Mouse (Mus musculus): ENCODE measurements at regions not wholly inside any gene's neighbourhood (a gene's known extent, or its start where the extent isn't known, plus 50 kb on each side); places are given as distances from the start of the nearest gene placed in this dataset.

GRCm38 (mm10) chr3:56590071-56590470, 406.6 kb upstream of the Nbea start:
- peak in 1 of 2 experiments; percentile 13 for DNase-seq

- no peak for DNase-seq
Observed at GRCm38 (mm10) chr3:56575422-56575821, 391.9 kb upstream of the Nbea start.

- peak in 1 of 2 experiments; percentile 20 for DNase-seq
Observed at GRCm38 (mm10) chr3:56536178-56536577, 352.7 kb upstream of the Nbea start.

GRCm38 (mm10) chr3:56504445-56504844, 320.9 kb upstream of the Nbea start:
- no peak for DNase-seq

GRCm38 (mm10) chr3:56499301-56499700, 315.8 kb upstream of the Nbea start:
- no peak for DNase-seq

- no peak for DNase-seq
Observed at GRCm38 (mm10) chr3:56493937-56494336, 310.4 kb upstream of the Nbea start.

GRCm38 (mm10) chr3:56489154-56489553, 305.7 kb upstream of the Nbea start:
- no peak for DNase-seq

- peak; percentile 79 to 86 for DNase-seq
Observed at GRCm38 (mm10) chr3:56485550-56486400, 302.3 kb upstream of the Nbea start.

GRCm38 (mm10) chr3:56484096-56484495, 300.6 kb upstream of the Nbea start:
- peak; percentile 15 to 39 for DNase-seq

- DNase-seq: no peak
Observed at GRCm38 (mm10) chr3:56483370-56483769, 299.9 kb upstream of the Nbea start.

GRCm38 (mm10) chr3:56479529-56479928, 296.0 kb upstream of the Nbea start:
- no peak for DNase-seq

- no peak for DNase-seq
Observed at GRCm38 (mm10) chr3:56478544-56479140, 295.1 kb upstream of the Nbea start.

GRCm38 (mm10) chr3:56475529-56476527, 292.3 kb upstream of the Nbea start:
- DNase-seq: peak in 1 of 2 experiments; percentile 12

- no peak for DNase-seq
Observed at GRCm38 (mm10) chr3:56472651-56473050, 289.1 kb upstream of the Nbea start.

- DNase-seq: no peak
Observed at GRCm38 (mm10) chr3:56471823-56472222, 288.3 kb upstream of the Nbea start.

GRCm38 (mm10) chr3:56471185-56471584, 287.7 kb upstream of the Nbea start:
- DNase-seq: no peak

GRCm38 (mm10) chr3:56457625-56458024, 274.1 kb upstream of the Nbea start:
- no peak for DNase-seq

GRCm38 (mm10) chr3:56456317-56456716, 272.8 kb upstream of the Nbea start:
- no peak for DNase-seq

GRCm38 (mm10) chr3:56438900-56439299, 255.4 kb upstream of the Nbea start:
- no peak for DNase-seq

GRCm38 (mm10) chr3:56438020-56438747, 254.7 kb upstream of the Nbea start:
- no peak for DNase-seq

GRCm38 (mm10) chr3:56437058-56437457, 253.6 kb upstream of the Nbea start:
- DNase-seq: no peak

GRCm38 (mm10) chr3:56433495-56433894, 250.0 kb upstream of the Nbea start:
- peak; percentile 39 to 53 for DNase-seq
